Mouse (Mus musculus): ENCODE results near the gene Cmpk2. TPM values are rescaled to one million over a fixed set of nuclear protein-coding genes. Genes with fewer than 3 reads are reported as not detected.

Gene Cmpk2
- polyA plus RNA-seq, 1 experiment = 6.6 TPM

GRCm38 (mm10) chr12:26444054-26444453 is 24.9 kb upstream of the Cmpk2 start:
- H3K27me3 ChIP-seq (ENCODE audit: control insufficient read depth, insufficient read depth, low read length) = no peaks in the 10 kb centered on the region
- DNase-seq = peak; percentile 62
- TF ChIP-seq CTCF (IDR thresholded peaks at IDR 0.05; ENCODE audit: borderline replicate concordance, control insufficient read depth, extremely low read depth, insufficient read depth, low read length, poor library complexity) (no peak), POLR2A (IDR thresholded peaks at IDR 0.05; ENCODE audit: control insufficient read depth, extremely low read depth, insufficient read depth, low read length, poor library complexity) (no peak)
- no peak overlapping the region for H3K4me3 ChIP-seq (ENCODE audit: control insufficient read depth, insufficient read depth, low read length)
- no peaks in the 10 kb centered on the region for H3K4me1 ChIP-seq (replicated peaks; ENCODE audit: control insufficient read depth, insufficient read depth, low read length)
- no peak overlapping the region for H3K27ac ChIP-seq (ENCODE audit: control insufficient read depth, insufficient read depth, low read length)
- H3K36me3 ChIP-seq (ENCODE audit: control insufficient read depth, insufficient read depth, low read length) = no peaks in the 10 kb centered on the region
- 0% methylated on average over 2 of the region's 2 CpGs for WGBS

- Histone ChIP-seq H3K4me1 (replicated peaks; ENCODE audit: control insufficient read depth, insufficient read depth, low read length) (no peaks in the 10 kb centered on the region), H3K4me3 (ENCODE audit: control insufficient read depth, insufficient read depth, low read length) (no peak overlapping the region), H3K27me3 (ENCODE audit: control insufficient read depth, insufficient read depth, low read length) (no peaks in the 10 kb centered on the region), H3K27ac (ENCODE audit: control insufficient read depth, insufficient read depth, low read length) (no peak overlapping the region), H3K36me3 (ENCODE audit: control insufficient read depth, insufficient read depth, low read length) (no peaks in the 10 kb centered on the region)
- no peak for DNase-seq
- WGBS = 91% methylated on average over 2 of the region's 2 CpGs
- TF ChIP-seq POLR2A (IDR thresholded peaks at IDR 0.05; ENCODE audit: control insufficient read depth, extremely low read depth, insufficient read depth, low read length, poor library complexity) = no peak
Measured at GRCm38 (mm10) chr12:26444511-26444910, 24.5 kb upstream of the Cmpk2 start.

- no peak for TF ChIP-seq CTCF (IDR thresholded peaks at IDR 0.05; ENCODE audit: borderline replicate concordance, control insufficient read depth, extremely low read depth, insufficient read depth, low read length, poor library complexity)
- no peak for TF ChIP-seq POLR2A (IDR thresholded peaks at IDR 0.05; ENCODE audit: control insufficient read depth, extremely low read depth, insufficient read depth, low read length, poor library complexity)
- Histone ChIP-seq H3K36me3 (ENCODE audit: control insufficient read depth, insufficient read depth, low read length) (no peaks in the 10 kb centered on the region), H3K27ac (ENCODE audit: control insufficient read depth, insufficient read depth, low read length) (no peak overlapping the region), H3K4me3 (ENCODE audit: control insufficient read depth, insufficient read depth, low read length) (no peak overlapping the region), H3K4me1 (replicated peaks; ENCODE audit: control insufficient read depth, insufficient read depth, low read length) (no peaks in the 10 kb centered on the region), H3K27me3 (ENCODE audit: control insufficient read depth, insufficient read depth, low read length) (no peaks in the 10 kb centered on the region)
- no peak for DNase-seq
- WGBS = 97% methylated on average over 4 of the region's 4 CpGs
Measured at GRCm38 (mm10) chr12:26446377-26447045, 22.5 kb upstream of the Cmpk2 start.

GRCm38 (mm10) chr12:26449483-26449882 is 19.5 kb upstream of the Cmpk2 start:
- DNase-seq = no peak
- H3K36me3 ChIP-seq (ENCODE audit: control insufficient read depth, insufficient read depth, low read length) = no peaks in the 10 kb centered on the region
- no peaks in the 10 kb centered on the region for H3K27me3 ChIP-seq (ENCODE audit: control insufficient read depth, insufficient read depth, low read length)
- no peak overlapping the region for H3K4me3 ChIP-seq (ENCODE audit: control insufficient read depth, insufficient read depth, low read length)
- TF ChIP-seq POLR2A (IDR thresholded peaks at IDR 0.05; ENCODE audit: control insufficient read depth, extremely low read depth, insufficient read depth, low read length, poor library complexity) (no peak), CTCF (IDR thresholded peaks at IDR 0.05; ENCODE audit: borderline replicate concordance, control insufficient read depth, extremely low read depth, insufficient read depth, low read length, poor library complexity) (no peak)
- H3K4me1 ChIP-seq (replicated peaks; ENCODE audit: control insufficient read depth, insufficient read depth, low read length) = no peaks in the 10 kb centered on the region
- WGBS = 100% methylated on average over 2 of the region's 2 CpGs
- H3K27ac ChIP-seq (ENCODE audit: control insufficient read depth, insufficient read depth, low read length) = no peak overlapping the region

- whole genome bisulfite sequencing = 21% methylated on average over 1 of the region's 1 CpGs
Measured at GRCm38 (mm10) chr12:26451150-26451549, 17.9 kb upstream of the Cmpk2 start.

GRCm38 (mm10) chr12:26452951-26453350 is 16.1 kb upstream of the Cmpk2 start:
- DNase-seq = no peak
- TF ChIP-seq POLR2A (IDR thresholded peaks at IDR 0.05; ENCODE audit: control insufficient read depth, extremely low read depth, insufficient read depth, low read length, poor library complexity) (no peak), CTCF (IDR thresholded peaks at IDR 0.05; ENCODE audit: borderline replicate concordance, control insufficient read depth, extremely low read depth, insufficient read depth, low read length, poor library complexity) (no peak)
- Histone ChIP-seq H3K36me3 (ENCODE audit: control insufficient read depth, insufficient read depth, low read length) (no peaks in the 10 kb centered on the region), H3K4me1 (replicated peaks; ENCODE audit: control insufficient read depth, insufficient read depth, low read length) (peaks cover 12% of the 10 kb centered on the region), H3K27ac (ENCODE audit: control insufficient read depth, insufficient read depth, low read length) (no peak overlapping the region), H3K4me3 (ENCODE audit: control insufficient read depth, insufficient read depth, low read length) (no peak overlapping the region), H3K27me3 (ENCODE audit: control insufficient read depth, insufficient read depth, low read length) (no peaks in the 10 kb centered on the region)
- WGBS = 29% methylated on average over 4 of the region's 4 CpGs

More at GRCm38 (mm10) chr12:26451150-26451549, 17.9 kb upstream of the Cmpk2 start:
- H3K4me1 ChIP-seq (replicated peaks; ENCODE audit: control insufficient read depth, insufficient read depth, low read length) = peaks cover 8% of the 10 kb centered on the region
- H3K27me3 ChIP-seq (ENCODE audit: control insufficient read depth, insufficient read depth, low read length) = no peaks in the 10 kb centered on the region
- DNase-seq = no peak
- no peak overlapping the region for H3K27ac ChIP-seq (ENCODE audit: control insufficient read depth, insufficient read depth, low read length)
- H3K36me3 ChIP-seq (ENCODE audit: control insufficient read depth, insufficient read depth, low read length) = no peaks in the 10 kb centered on the region
- H3K4me3 ChIP-seq (ENCODE audit: control insufficient read depth, insufficient read depth, low read length) = no peak overlapping the region
- TF ChIP-seq CTCF (IDR thresholded peaks at IDR 0.05; ENCODE audit: borderline replicate concordance, control insufficient read depth, extremely low read depth, insufficient read depth, low read length, poor library complexity) (no peak), POLR2A (IDR thresholded peaks at IDR 0.05; ENCODE audit: control insufficient read depth, extremely low read depth, insufficient read depth, low read length, poor library complexity) (no peak)

GRCm38 (mm10) chr12:26454682-26455081 is 14.3 kb upstream of the Cmpk2 start:
- no peak for TF ChIP-seq CTCF (IDR thresholded peaks at IDR 0.05; ENCODE audit: borderline replicate concordance, control insufficient read depth, extremely low read depth, insufficient read depth, low read length, poor library complexity)
- TF ChIP-seq POLR2A (IDR thresholded peaks at IDR 0.05; ENCODE audit: control insufficient read depth, extremely low read depth, insufficient read depth, low read length, poor library complexity) = no peak
- no peaks in the 10 kb centered on the region for H3K36me3 ChIP-seq (ENCODE audit: control insufficient read depth, insufficient read depth, low read length)
- DNase-seq = no peak
- no peak overlapping the region for H3K4me3 ChIP-seq (ENCODE audit: control insufficient read depth, insufficient read depth, low read length)
- 70% methylated on average over 5 of the region's 5 CpGs for WGBS
- peaks cover 13% of the 10 kb centered on the region for H3K4me1 ChIP-seq (replicated peaks; ENCODE audit: control insufficient read depth, insufficient read depth, low read length)
- no peaks in the 10 kb centered on the region for H3K27me3 ChIP-seq (ENCODE audit: control insufficient read depth, insufficient read depth, low read length)
- no peak overlapping the region for H3K27ac ChIP-seq (ENCODE audit: control insufficient read depth, insufficient read depth, low read length)
